Mouse (Mus musculus) brain, embryonic 14.5 days (tissue): ENCODE results near the gene Kif1c. TPM values are rescaled to one million over a fixed set of nuclear protein-coding genes. Genes with fewer than 3 reads are reported as not detected.

ENCODE experiments used
- DNase-seq: peaks from one replicate; pipeline ENCODE4 v3.0.0-alpha.2; 2011; ENCODE audit warnings: low read depth
- CTCF ChIP-seq: fragments of 200-500 bp; IDR thresholded peaks from 2 replicates; pipeline ENCODE4 v1.5.1; 2012; ENCODE audit warnings: inconsistent platforms, mild to moderate bottlenecking, moderate library complexity, borderline replicate concordance; ENCODE audit not compliant: insufficient read depth, insufficient read length; ENCODE audit errors: extremely low read depth
- POLR2A ChIP-seq: fragments of 200-500 bp; IDR thresholded peaks from 2 replicates; pipeline ENCODE4 v1.6.1; 2012; ENCODE audit warnings: mild to moderate bottlenecking, inconsistent platforms, borderline replicate concordance; ENCODE audit not compliant: poor library complexity, insufficient read depth, insufficient read length, severe bottlenecking; ENCODE audit errors: extremely low read depth
- polyA plus RNA-seq: library from polyadenylated mRNA; depleted of rRNA; stranded (reverse); fragments of >200 nt; gene quantifications from 2 replicates; pipeline ENCODE4 v1.2.3, GENCODE M21; 2012

Gene Kif1c
- polyA plus RNA-seq, 1 experiment, result 23.0 TPM

GRCm38 (mm10) chr11:70711026-70711425 lies 10.7 kb downstream of the Kif1c start:
- TF ChIP-seq POLR2A (no peak), CTCF (no peak)
- no peak for DNase-seq

- no peak for DNase-seq
- TF ChIP-seq CTCF (no peak), POLR2A (no peak)
These were observed 12.9 kb downstream of the Kif1c start for GRCm38 (mm10) chr11:70713222-70713621.

DNA sequence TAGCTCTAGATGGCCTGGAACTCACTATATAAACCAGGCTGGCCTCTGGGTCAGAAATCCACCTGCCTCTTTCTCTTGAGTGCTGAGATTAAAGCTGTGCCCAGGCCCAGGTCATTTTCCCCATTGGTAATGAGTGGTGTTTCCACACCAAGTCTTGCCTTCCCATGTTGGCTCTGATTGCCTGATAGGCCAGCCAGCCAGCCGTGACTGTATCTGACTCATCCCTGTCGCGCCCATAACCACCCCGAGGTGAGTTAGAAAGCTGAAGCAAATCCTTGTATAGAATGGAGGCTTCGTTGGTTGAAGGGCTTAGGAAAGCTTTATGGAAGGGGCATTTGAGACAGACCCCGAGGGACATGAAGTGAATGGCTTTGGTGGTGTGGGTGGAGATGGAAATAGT lies 15.5 kb downstream of the Kif1c start:
- TF ChIP-seq CTCF, result no peak
- no peak for TF ChIP-seq POLR2A
- DNase-seq, result no peak

DNA sequence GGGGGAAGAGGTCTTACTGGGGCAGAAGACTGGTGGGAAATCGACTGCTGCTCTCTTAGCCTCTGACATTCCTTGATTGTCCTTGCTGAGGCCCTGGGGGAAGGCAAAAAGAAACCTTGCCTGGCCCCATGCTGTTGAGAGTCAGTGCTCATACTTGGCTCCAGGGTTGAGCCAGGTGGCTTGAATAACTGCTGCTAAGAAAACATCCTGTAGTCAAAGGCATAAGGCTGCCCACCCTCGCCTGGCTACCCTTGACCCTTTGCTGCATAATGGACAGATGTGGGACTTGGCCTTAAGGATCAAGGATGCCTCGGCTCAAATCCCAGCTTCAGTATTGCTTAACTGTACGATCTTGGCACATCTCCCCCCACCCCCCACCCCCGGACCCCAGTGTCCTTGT lies 18.1 kb downstream of the Kif1c start:
- TF ChIP-seq POLR2A, result no peak
- TF ChIP-seq CTCF, result no peak
- no peak for DNase-seq

GRCm38 (mm10) chr11:70720567-70720966 lies 20.2 kb downstream of the Kif1c start:
- no peak for DNase-seq
- TF ChIP-seq CTCF, result no peak
- no peak for TF ChIP-seq POLR2A

GRCm38 (mm10) chr11:70721072-70721471 lies 20.7 kb downstream of the Kif1c start:
- DNase-seq, result no peak
- no peak for TF ChIP-seq POLR2A
- no peak for TF ChIP-seq CTCF

DNA sequence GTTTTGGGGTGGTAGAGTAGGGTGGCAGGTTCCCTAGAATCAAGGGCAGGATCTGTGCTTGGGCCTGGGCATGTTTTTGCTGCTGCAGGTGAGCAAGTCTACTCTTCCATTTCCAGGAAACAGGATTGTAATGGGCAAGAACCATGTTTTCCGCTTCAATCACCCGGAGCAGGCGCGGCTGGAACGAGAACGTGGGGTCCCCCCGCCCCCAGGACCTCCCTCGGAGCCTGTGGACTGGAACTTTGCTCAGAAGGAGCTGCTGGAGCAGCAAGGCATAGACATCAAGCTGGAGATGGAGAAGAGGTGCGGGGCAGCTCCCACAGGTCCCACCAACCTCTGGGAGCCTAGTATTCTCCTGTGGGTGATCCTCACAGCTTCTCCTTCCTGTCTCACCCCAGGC lies 24.4 kb downstream of the Kif1c start:
- no peak for DNase-seq
- TF ChIP-seq POLR2A (no peak), CTCF (no peak)

- no peak for DNase-seq
- TF ChIP-seq POLR2A (no peak), CTCF (no peak)
These were observed 26.2 kb downstream of the Kif1c start for GRCm38 (mm10) chr11:70726585-70726984.

- TF ChIP-seq CTCF (no peak), POLR2A (no peak)
- DNase-seq, result no peak
These were observed 27.0 kb downstream of the Kif1c start for GRCm38 (mm10) chr11:70727385-70727784.

- TF ChIP-seq POLR2A (no peak), CTCF (no peak)
- no peak for DNase-seq
These were observed 30.2 kb downstream of the Kif1c start for GRCm38 (mm10) chr11:70730427-70731038.

GRCm38 (mm10) chr11:70731178-70731577 lies 30.8 kb downstream of the Kif1c start:
- TF ChIP-seq POLR2A (no peak), CTCF (no peak)
- DNase-seq, result peak; percentile 41

DNA sequence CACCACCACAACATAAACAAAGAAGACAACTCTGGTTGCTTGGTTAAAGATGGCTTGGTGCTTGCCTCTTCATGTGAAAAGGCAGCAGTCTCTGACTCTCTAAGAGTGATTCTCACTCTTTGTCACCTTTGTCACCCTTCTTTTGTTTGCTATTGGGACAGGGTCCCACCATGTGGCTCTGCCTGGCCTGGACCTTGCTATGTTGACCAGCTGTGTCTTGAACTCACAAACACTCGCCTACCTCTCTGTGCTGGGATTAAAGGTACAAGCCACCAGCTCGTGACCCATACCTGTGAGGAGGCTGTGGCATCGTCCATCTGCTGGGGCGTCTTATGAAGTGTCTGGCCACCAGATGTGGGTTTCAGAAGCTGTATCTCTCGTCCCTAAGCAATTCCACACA lies 32.9 kb downstream of the Kif1c start:
- no peak for DNase-seq
- TF ChIP-seq CTCF, result no peak
- TF ChIP-seq POLR2A, result no peak
